Mouse (Mus musculus) urinary bladder, adult 2 months (tissue): Measurements from ENCODE around the gene Mad2l1bp. TPM values are rescaled to one million over a fixed set of nuclear protein-coding genes. Genes with fewer than 3 reads are reported as not detected.

Experiments used
- DNase-seq: peaks from one replicate; pipeline ENCODE4 v3.0.0; 2022; ENCODE audit warnings: low spot score
- polyA plus RNA-seq: library from polyadenylated mRNA; depleted of rRNA; stranded (reverse); fragments of >200 nt; gene quantifications from 2 replicates; pipeline ENCODE4 v1.2.3, GENCODE M21; 2012; rRNA removed

Gene Mad2l1bp
- 16.4 and 19.8 TPM in 2 replicates for polyA plus RNA-seq

GRCm38 (mm10) chr17:46152847-46153782 lies at the start of gene Mad2l1bp:
Mad2l1bp (minus strand) TSS chr17:46153553.
- peak; percentile 60 for DNase-seq

GRCm38 (mm10) chr17:46203078-46203477 lies 49.7 kb upstream of the Mad2l1bp start:
- no peak for DNase-seq

GRCm38 (mm10) chr17:46202421-46203071 lies 49.2 kb upstream of the Mad2l1bp start, which contains the start of the genes Polh and Xpo5:
Polh (minus strand) TSS chr17:46202645.
Xpo5 (plus strand) TSS chr17:46202782.
- DNase-seq = peak; percentile 84

- DNase-seq = no peak
Measured at GRCm38 (mm10) chr17:46201151-46201550, 47.8 kb upstream of the Mad2l1bp start.

GRCm38 (mm10) chr17:46188829-46189228 lies 35.5 kb upstream of the Mad2l1bp start:
- no peak for DNase-seq

GRCm38 (mm10) chr17:46182273-46182672 lies 28.9 kb upstream of the Mad2l1bp start:
- DNase-seq = no peak

- DNase-seq = no peak
Measured at GRCm38 (mm10) chr17:46170538-46170937, 17.2 kb upstream of the Mad2l1bp start.

GRCm38 (mm10) chr17:46168768-46169167 lies 15.4 kb upstream of the Mad2l1bp start:
- DNase-seq = no peak

GRCm38 (mm10) chr17:46168318-46168717 lies 15.0 kb upstream of the Mad2l1bp start:
- DNase-seq = no peak

- no peak for DNase-seq
Measured at GRCm38 (mm10) chr17:46167014-46167413, 13.7 kb upstream of the Mad2l1bp start.

GRCm38 (mm10) chr17:46166270-46166669 lies 12.9 kb upstream of the Mad2l1bp start:
- no peak for DNase-seq

GRCm38 (mm10) chr17:46165460-46165859 lies 12.1 kb upstream of the Mad2l1bp start:
- no peak for DNase-seq

GRCm38 (mm10) chr17:46164791-46165190 lies 11.4 kb upstream of the Mad2l1bp start:
- DNase-seq = no peak

GRCm38 (mm10) chr17:46164301-46164700 lies 10.9 kb upstream of the Mad2l1bp start:
- no peak for DNase-seq

GRCm38 (mm10) chr17:46162951-46163421 lies 9.6 kb upstream of the Mad2l1bp start:
- no peak for DNase-seq

- DNase-seq = no peak
Measured at GRCm38 (mm10) chr17:46162551-46162950, 9.2 kb upstream of the Mad2l1bp start.

- no peak for DNase-seq
Measured at GRCm38 (mm10) chr17:46161710-46162109, 8.4 kb upstream of the Mad2l1bp start.

GRCm38 (mm10) chr17:46161179-46161578 lies 7.8 kb upstream of the Mad2l1bp start:
- DNase-seq = no peak

- peak; percentile 77 for DNase-seq
Measured at GRCm38 (mm10) chr17:46160686-46161085, 7.3 kb upstream of the Mad2l1bp start, which contains the start of gene Gtpbp2. Gtpbp2 (plus strand) TSS chr17:46161032.

- peak; percentile 75 for DNase-seq
Measured at GRCm38 (mm10) chr17:46160090-46160662, 6.8 kb upstream of the Mad2l1bp start.

- no peak for DNase-seq
Measured at GRCm38 (mm10) chr17:46159236-46159635, 5.9 kb upstream of the Mad2l1bp start.

- no peak for DNase-seq
Measured at GRCm38 (mm10) chr17:46157131-46157530, 3.8 kb upstream of the Mad2l1bp start.
